Mouse (Mus musculus) urinary bladder, adult 2 months (tissue): ENCODE measurements around the gene Casp7. TPM values are rescaled to one million over a fixed set of nuclear protein-coding genes. Genes with fewer than 3 reads are reported as not detected.
"Not testable (repeated sequence)": the region's sequence is repeated elsewhere in the genome, so short reads cannot be mapped to it uniquely, and the experiment has no call there.

ENCODE experiments used
- DNase-seq: peaks from one replicate; pipeline ENCODE4 v3.0.0; 2022; ENCODE audit warnings: low spot score
- polyA plus RNA-seq: library from polyadenylated mRNA; depleted of rRNA; stranded (reverse); fragments of >200 nt; gene quantifications from 2 replicates; pipeline ENCODE4 v1.2.3, GENCODE M21; 2012; rRNA removed

Casp7 gene
- polyA plus RNA-seq, result 14.4 and 16.7 TPM in 2 replicates

DNA sequence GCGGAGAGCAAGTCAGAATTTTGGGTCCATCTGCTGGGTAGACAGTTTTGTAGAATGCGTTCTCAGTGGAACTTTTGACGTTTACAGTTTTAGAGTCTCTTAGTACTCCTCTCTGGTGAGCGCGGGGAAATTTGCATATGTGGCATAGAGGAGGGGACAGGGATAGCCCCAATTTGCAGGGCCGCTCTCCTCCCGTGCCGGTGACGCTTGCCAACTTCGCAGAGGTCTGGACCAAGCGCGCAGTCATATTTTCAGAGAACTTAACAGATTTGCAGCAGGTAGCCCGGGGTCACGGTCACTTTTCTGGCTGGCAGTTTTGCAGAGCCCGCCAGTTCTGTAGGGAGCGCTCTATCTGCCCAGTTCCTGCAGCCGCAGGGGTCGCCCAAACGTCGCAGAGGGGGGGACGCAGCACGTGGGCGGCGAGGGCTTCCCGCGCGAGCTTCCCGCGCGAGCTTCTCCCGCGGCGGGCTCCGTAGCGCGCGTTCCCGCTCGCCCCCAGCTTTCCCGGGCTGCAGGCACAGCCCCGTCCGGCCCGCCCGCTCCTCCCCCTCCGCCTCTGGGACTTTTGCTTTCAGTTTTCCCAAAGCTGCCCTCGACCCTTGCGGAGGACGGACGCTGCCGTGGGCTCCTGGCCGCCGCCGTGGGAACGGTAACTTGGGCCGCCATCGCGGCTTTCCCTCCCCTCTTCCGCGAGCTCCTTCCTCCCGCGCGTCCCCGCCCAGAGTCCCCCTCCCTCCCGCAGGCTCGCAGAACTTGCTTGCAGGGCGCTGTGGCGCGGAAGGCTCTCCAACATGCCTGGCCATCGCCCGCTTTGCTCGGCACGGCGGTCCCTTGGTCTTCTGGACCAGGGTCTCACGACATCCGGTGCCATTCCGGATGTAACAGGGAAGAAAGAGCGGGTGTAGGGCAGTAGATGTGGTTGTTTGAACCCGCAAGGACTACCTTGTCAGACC, at the start of gene Casp7:
Gene Casp7, plus strand, starts transcription at position 461 of the 953 bp plus-strand sequence.
- peak; percentile 55 for DNase-seq

DNA sequence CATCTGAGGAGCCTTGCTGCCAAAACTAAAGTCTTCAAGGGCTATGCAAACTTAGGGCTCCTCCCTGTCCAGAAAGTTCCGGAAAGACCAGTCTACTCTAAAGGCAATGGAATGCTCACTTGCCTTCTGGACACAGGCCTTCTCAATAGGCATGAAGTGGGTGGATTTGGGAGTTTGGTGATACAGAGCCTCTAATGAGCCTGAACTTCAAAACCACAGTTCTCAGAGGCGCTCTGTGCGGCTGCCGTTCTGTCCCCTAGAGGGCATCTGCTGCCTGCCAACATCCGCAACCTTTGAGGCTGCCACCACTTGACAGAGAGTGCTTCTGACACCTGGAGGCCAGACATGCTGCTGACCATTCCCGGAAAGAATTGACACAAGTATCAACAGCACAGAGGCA, 47.6 kb upstream of the Casp7 start:
- no peak for DNase-seq

DNA sequence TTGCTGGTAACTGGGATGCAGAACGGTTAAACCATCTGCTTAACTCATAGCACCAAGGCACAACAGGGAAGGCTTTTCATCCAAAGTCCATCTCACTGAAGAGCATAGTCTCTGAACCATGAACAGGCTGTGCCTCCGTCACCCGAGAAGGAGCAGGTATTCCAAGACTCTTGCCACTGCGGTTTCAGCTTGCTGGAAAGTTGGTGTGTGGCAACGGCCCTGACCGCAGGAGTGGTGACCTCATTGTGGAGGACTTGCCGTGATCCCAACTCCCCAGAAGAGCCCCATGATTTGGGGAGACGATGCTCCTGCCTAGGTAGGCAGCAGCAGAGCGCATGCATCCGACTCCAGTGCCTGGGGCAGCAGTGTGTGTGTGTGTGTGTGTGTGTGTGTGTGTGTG, 43.2 kb upstream of the Casp7 start:
- no peak for DNase-seq

DNA sequence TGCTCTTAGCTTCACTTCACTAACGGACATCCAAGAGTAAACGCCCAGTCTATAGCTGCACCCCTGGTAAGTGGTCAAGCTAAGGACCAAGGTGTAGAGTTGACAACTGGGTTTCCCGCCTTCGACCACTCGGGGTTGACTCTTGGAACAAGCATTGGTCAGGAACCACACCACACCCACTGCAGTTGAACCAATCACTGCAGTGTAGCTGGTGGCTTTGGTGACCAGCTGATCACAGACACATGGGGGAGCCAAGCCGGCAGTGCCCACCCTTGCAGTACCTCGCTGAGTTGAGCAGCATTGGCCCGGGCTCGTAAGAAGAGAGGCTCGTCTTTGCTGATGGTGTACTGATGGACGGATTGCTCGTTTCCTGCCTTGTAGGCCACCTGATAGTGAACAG, 41.7 kb upstream of the Casp7 start:
- DNase-seq, result no peak

DNA sequence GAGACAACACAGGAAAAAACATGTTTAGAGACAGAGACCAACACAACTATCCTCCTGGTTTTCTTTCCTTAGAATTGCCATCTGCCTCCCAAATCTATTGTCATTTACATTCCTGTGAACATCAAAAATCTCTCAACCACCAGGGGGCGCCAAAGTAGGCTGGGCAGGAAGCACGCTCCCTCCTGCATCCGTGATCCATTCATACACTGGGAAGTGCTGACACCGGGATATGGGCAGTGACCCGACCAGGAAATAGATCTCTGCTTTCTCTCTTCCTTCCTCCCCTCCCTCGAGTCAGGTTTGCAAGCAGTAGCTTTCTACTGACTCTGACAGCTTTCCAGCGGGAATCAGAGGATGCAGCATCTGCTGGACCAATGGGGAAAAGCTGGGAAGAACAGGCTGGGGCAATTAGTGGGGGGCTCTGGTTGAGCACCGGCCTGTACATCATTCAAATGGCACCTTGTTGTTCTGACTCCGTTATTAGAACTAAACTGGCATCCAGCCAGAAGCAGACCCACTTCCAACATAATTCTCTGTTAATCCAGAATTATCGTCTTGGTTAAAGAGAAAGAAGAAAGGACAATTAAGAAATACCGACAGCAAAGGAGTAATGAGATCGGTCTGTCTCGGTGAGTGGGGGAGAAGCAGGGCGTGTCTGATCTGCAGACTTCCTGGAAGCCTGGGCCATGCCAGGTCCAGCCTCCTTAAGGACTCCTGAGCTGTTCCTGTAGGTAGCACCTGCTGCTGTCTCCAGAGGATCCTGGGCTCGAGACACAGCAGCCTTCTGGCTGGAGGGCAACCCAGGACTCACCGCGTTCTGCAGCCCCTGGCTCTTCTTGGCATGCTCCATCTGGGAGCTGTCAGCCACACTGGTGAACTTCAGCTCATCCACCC, 40.2 kb upstream of the Casp7 start:
- DNase-seq, result no peak

DNA sequence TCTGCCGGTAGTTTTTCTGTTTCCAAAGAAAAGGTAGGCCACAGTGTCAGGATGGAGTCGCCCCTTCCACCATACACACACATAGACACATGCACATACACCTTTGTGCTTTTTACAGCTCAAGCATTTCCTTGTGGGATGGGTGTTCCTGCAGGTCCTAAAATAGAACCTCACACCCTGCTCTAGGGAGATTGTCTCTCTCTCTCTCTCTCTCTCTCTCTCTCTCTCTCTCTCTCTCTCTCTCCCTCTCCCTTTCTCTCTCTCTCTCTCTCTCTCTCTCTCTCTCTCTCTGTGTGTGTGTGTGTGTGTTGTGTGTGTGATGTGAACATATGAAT, 39.6 kb upstream of the Casp7 start:
- not testable (repeated sequence) for DNase-seq

DNA sequence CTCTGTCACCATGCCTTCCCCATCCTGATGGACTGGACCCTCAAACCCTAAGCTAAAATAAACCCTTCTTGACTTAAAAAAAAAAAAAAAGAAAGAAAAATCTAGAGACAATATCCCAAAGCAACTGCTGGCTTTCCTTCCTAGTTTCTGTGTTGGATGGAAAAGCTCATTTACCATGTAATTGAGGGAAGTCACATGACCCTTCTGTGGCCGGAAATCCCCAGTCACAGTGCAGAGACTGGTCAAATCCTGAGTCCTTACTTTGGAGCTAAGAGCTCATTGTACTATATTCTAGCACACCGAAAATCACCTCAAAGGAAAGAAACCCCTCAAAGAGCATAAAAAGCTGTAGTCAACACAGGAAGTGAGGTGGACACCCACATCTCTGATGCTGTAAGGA, 38.0 kb upstream of the Casp7 start:
- DNase-seq, result no peak

DNA sequence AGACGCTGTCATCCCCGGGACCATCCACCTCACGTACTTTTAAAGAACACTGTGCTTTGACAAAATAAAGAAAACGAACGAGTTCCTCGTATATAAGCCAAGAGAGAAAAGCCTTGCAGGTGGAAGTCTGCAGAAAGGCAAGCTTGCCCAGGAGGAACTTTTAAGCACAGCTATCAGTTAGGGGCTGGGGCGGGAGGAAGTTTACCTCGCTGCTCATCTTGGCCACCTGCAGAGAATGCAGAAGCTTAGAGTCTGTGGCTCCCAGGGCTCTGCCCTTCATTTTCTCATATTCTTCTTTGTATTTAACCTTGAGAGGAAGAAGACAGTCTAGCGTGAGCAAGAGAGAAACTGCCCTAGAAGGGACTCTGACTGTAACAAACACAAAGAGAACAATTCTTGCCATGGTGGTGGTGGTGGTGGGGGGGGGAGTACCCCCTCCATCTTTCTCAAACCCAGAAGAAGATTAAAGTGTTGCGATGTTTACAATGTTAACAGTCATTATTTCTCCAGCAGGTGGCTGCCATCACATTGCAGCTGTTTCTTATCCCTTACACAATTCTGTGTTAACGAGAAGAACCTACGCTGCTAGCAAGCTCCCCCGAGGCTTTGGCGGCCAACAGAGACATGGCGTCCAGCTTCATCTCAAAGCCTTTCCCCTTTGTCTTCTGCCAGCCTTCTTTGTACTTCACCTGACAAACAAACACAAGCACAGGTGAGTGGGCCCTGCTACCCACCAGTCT, 33.0 kb upstream of the Casp7 start:
- DNase-seq, result no peak

DNA sequence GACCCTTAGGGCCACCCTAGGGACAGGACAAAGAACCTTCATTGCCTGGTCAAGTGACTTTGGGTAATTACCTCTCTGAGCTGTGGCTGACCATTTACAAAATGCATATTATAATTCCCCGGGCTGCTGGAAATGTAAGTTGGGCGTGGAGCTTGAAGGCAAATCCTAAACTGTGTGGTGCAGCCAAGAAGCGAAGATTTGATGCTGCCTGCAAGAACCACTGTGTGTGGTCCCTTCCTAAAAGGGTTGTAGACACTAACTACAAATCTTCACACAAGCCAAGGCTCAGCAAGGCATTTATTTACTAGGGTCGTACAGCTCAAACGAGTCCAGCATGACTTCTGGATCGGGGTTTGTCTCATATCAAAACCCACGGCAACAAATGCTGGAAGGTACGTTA, 32.4 kb upstream of the Casp7 start:
- DNase-seq, result no peak

DNA sequence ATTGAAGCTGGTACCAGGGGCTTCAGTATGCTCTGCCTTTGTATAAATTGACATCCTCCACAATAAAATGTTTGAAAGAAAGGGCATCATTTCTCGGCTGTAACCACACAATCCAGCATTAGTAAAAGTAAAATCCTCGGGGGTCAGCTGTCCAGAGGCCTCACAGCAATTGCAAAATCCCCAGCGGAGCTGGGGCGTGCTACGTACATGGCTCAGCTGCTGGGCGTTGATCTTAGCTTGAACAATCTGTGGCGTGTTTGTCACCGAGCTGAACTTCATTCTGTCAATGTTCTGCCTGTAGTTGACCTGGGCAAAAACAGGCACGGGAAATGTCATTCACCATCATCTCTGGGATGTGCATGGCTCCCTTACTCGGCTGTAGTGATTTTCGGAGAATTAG, 30.8 kb upstream of the Casp7 start:
- DNase-seq, result no peak

DNA sequence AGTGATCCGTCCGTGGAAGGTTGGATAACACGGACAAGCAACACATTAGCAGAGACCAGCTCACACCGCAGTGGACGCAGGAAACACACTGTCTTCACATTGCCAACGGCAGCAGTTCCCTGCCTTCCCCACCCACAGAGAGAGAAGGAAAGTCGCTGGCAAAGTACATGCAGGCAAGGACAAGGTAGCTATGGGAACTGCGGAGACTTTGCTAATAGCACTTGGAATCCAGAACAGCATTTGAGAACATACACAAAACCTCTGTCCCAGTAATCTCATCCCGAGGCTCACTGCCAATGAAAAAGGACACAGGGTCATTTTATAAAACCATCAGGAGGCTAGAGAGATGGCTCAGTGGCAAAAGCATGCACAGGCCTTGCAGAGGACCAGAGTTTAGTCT, 30.3 kb upstream of the Casp7 start:
- no peak for DNase-seq

DNA sequence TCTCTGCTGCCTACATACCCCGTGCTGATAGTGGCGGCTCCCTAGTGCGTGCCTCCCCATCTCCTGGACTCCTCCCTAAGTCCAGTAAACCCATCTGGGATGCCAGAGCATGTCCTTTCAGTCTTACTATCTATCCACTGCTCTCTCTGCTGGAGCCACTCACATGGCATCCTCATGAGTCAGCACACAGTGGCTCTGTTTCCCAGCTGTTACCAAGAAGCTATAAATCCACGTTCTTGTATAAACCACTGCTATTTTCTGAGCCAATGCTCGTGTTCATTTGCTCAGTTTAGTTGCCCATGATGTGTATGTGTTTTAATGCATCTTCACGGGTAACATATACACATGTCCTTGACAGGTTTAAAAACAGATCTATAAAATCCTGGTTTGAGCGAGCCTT, 29.2 kb upstream of the Casp7 start:
- DNase-seq, result no peak

DNA sequence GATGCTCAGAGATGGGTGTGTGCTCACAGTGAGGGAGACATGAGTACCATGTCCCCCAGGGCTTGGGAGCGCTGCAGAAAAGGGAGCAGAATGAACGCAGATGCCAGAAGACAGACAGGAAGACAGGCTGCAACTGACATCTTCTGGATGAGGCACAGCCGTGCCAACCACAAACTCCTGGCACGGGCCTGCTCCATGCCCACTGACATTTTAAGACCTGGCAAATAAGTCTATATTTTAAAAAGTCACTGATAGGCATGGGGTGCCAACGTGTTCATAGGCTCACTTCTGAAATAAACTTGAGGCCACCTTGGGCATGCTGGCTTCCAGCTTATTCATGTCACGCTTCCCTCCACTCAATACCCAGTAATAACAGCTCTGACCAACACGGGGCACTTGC, 28.0 kb upstream of the Casp7 start:
- no peak for DNase-seq

DNA sequence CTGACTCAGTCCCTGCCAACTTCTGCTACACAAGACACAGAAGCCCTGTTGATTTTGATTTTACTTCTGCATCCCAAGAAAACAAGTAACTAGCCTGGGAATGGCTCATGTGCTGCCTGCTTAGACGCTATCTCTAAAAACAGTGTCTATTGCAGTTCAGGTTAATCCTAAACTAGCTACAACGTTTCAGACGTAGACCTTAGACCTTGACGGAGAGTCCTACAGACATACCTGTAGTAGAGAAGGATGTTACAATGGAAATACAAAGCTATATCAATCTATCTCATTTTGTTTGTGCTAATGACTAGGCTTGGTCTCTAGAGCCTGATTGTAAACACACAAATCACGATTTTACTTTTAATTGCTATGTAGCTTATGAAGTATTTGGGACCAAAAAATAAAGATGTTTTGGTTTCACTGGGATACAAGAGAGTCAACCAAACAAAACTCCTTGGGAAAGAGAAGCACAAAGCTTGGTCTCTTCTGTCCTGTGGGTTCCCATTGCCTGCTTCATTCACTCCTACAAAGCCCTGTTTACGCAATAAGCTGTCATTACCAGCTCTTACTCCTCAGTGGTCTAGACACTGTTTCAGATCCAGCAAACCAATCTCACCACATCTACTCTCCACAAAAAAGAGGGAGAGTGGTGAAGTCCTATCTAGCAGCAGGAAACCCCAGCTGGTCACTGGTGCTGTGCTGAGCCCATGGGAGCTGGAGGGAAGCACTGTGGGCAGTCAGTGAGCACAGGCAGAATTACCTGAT, 26.4 kb upstream of the Casp7 start:
- DNase-seq, result no peak

DNA sequence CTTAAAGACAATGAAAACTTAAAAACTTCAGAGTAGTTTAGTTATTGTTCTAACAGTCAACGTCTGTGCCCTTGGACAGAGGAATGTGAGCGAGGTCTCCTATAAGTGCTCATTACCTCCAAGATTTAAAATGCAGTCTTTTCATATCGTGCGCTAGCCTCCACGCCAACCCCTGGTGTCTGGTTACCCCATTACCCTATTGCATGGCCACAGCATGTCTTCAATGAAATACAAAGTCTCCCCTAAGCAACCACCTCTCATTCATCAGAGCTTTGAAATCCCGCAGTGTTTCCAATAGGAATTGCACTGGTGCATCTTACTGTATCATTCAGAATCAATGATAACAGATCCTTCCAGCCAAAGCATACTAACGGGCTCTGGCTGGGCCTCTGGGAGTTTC, 24.7 kb upstream of the Casp7 start:
- DNase-seq, result no peak

DNA sequence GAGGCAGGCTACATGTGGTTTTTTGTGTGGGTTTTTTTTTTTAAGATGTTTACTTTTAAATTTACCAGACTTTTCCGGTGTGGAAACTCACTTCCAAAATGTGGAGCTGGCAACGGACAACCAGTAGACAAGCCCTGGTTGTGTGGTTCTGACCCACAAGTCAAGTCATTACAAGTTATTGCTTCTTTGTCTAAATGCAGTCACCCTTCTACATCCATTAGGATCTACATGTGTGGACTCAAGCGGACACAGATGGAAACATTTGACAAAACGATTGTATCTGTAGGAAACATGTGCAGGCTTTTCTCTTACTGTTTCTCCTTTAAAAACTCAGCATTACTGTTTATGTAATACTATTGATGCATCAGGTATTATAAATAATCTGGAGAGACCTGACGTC, 23.7 kb upstream of the Casp7 start:
- no peak for DNase-seq

DNA sequence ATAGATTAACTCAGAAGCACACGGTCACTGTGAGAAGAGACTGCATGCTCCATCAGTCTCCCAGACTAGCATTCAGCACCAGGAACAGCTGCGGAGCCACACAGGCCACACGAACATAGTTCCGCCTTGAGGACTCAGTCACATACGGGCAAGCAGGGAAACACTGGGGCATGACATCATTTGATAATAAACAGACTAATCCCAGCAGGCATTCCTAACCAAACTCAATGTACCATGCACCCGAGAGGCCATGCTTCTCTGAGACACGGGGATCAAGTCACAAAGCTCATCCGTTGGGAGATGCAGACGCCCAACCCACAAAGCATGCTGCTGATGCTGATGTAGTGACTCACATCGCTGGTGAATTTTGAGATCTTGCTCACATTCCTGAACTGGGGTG, 22.9 kb upstream of the Casp7 start:
- DNase-seq, result no peak

DNA sequence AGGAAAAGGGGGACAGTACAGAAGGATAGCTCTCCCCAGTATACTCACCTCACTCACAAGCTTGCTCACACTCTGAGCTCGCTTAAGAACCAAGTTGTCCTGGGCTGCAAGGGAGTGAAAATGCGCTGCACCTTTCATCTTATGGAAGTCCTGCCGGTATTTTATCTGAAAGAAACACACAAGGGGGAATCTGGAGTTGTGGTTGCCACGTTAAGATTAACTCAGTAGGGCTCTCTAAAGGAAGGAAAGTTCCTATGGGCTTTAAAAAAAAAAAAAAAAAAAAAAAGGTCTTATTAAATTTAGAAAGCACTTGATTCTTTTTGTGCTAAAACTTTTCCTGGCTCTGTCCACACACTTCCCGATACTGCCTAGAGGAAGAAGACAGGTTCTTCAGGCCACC, 18.9 kb upstream of the Casp7 start:
- DNase-seq, result no peak

DNA sequence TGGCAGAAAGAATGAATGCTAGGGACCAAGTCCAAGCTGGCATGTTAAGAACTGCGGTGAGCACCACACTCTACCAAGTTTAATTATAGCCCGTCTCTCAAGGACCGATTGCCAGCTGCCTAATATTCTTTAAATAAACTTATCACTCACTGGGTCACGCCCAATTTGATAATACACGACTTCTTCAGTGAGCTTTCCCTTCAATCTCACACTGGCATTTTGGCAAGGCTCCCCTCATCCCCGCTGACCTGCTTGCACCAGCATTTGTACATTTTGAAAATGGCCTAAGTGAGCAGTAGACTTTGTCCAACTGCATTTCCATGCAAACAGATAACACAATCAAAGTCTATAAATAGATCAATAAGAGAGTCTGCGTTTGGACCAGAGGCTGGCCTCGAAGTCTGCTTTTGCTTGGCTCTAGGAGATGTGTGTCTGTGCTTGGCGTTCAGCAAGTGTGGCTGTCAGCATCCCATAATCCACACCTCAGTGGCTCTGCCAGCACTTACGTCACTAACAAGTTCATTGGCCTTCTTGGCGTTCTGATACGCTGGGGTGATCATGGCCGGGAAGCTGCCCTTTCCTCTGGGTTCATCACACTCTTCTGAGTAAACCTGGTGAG, 18.3 kb upstream of the Casp7 start:
- DNase-seq, result no peak

DNA sequence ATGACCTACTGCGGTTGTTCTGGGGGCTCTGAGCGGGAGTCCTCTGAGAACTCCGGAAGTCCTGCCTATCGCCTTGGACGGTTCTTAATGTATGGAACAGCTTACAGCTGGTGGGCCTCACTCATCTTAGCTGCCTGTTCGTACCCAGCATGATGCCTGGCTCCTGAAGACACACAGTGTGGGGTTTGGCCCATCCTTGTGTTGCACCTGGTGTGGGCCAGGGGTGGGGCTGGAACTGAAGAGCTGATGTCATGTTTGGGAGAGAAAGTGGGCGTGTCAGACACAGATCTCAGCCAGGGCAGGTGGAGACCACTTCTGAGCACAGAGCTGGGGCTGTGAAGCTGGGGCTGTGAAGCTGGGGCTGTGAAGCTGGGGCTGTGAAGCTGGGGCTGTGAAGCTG, 16.6 kb upstream of the Casp7 start:
- no peak for DNase-seq

DNA sequence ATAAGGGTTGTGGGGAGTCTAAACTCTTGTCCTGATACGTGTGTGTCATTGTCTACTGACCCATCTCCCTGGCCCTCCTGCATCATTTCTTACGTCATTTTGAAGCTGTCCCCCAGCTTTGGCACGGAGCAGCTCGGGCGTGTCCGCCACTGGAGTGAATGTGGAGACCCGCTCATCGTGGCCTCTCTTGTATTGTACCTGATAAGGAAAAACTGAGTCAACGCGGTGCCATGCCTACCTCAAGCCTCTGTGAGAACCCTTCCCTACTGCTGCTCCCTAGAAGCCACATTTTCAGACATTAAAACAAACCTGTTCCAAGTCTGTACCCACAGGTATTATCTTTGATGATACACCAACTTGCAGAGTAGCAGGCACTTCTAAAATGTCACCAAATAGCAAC, 15.5 kb upstream of the Casp7 start:
- no peak for DNase-seq
